Comparison of ENCODE assay signal across 8 mouse cellular contexts in genomic region chr11:103067457-103068001, GRCm38 (mm10). TPM values are rescaled to one million over a fixed set of nuclear protein-coding genes. Genes with fewer than 3 reads are reported as not detected.
A peak's percentile ranks its signal among the peaks of the same experiment; 100 is the strongest.
DNase-seq lines count a peak whose midpoint lies in the region.
"Had no signal": no experiment of that assay in that cellular context is flagged by ENCODE, and none has a peak within 500 bp of the region (broad histone marks: within the 10 kb centered on the region; RNA-seq: fewer than 3 reads in every experiment).

No protein-coding gene starts in this region.

- H3K4me3 ChIP-seq in midbrain, embryonic 10.5 days = no peak overlapping the region

- H3K36me3 ChIP-seq in midbrain, embryonic 10.5 days = peaks cover 86% of the 10 kb centered on the region

- no peaks in the 10 kb centered on the region for H3K27me3 ChIP-seq in midbrain, embryonic 10.5 days (ENCODE audit: low read depth, poor library complexity, severe bottlenecking)

- H3K4me1 ChIP-seq in midbrain, embryonic 10.5 days = no peaks in the 10 kb centered on the region

- peak; percentile 22 for DNase-seq in ovary, postnatal 14 days (ENCODE audit: low spot score)
- DNase-seq in ovary, adult 18-20 months (ENCODE audit: low spot score) = no peak
- DNase-seq in gastrocnemius, adult 18-20 months (ENCODE audit: low spot score) = peak; percentile 91
- DNase-seq in kidney, adult 9 months = peak; percentile 24
- DNase-seq in testis, postnatal 14 days (ENCODE audit: low spot score) = peak; percentile 50
- DNase-seq in spleen, adult 12 weeks (ENCODE audit: low spot score) = no peak
- DNase-seq in midbrain, embryonic 10.5 days (ENCODE audit: low spot score) = no peak
- DNase-seq: left cerebral cortex, postnatal 4 days had no signal

- no peaks in the 10 kb centered on the region for H3K9me3 ChIP-seq in midbrain, embryonic 10.5 days (replicated peaks)

- no peak overlapping the region for H3K27ac ChIP-seq in midbrain, embryonic 10.5 days (replicated peaks)

- WGBS in midbrain, embryonic 10.5 days = 85% methylated on average over 8 of the region's 8 CpGs

RNA-seq across cellular contexts. Expression of gene Plcd3, which starts 33.9 kb away (rescaled TPM):
- total RNA-seq in gastrocnemius, adult 18-20 months (2021) = 1 to 10 TPM; 6.9 to 9.4 TPM
- 1.4 TPM in 2 replicates for polyA plus RNA-seq in midbrain, embryonic 10.5 days (2016; fragmentation: Nextera tagmentation; extraction: Ambion mirVana)

RNA-seq across cellular contexts. Expression of gene Acbd4, which starts 34.0 kb away (rescaled TPM):
- 10 to 100 TPM; 36.1 to 38.9 TPM for total RNA-seq in gastrocnemius, adult 18-20 months (2021)
- 10.7 and 12.5 TPM in 2 replicates for polyA plus RNA-seq in midbrain, embryonic 10.5 days (2016; fragmentation: Nextera tagmentation; extraction: Ambion mirVana)

RNA-seq across cellular contexts. Expression of gene Dcakd, which starts 39.4 kb away (rescaled TPM):
- 10 to 100 TPM; 15.2 to 20.3 TPM for total RNA-seq in gastrocnemius, adult 18-20 months (2021)
- polyA plus RNA-seq in midbrain, embryonic 10.5 days (2016; fragmentation: Nextera tagmentation; extraction: Ambion mirVana) = 265 and 287 TPM in 2 replicates

RNA-seq across cellular contexts. Expression of gene Nmt1, which starts 39.5 kb away (rescaled TPM):
- 10 to 100 TPM; 48.5 to 48.7 TPM for total RNA-seq in gastrocnemius, adult 18-20 months (2021)
- polyA plus RNA-seq in midbrain, embryonic 10.5 days (2016; fragmentation: Nextera tagmentation; extraction: Ambion mirVana) = 57.3 and 61.8 TPM in 2 replicates

RNA-seq across cellular contexts. Expression of gene Hexim1, which starts 48.5 kb away (rescaled TPM):
- 10 to 100 TPM; 23.3 to 23.6 TPM for total RNA-seq in gastrocnemius, adult 18-20 months (2021)
- polyA plus RNA-seq in midbrain, embryonic 10.5 days (2016; fragmentation: Nextera tagmentation; extraction: Ambion mirVana) = 2.3 and 2.7 TPM in 2 replicates

Comparison
In these comparisons a context has a peak if more than half of its experiments do, and no peak if none do; other contexts are left out.
1. DNase-seq: peak in ovary, postnatal 14 days (single experiment), gastrocnemius, adult 18-20 months (single experiment), kidney, adult 9 months (single experiment) and testis, postnatal 14 days (single experiment); none in ovary, adult 18-20 months (single experiment), spleen, adult 12 weeks (single experiment) and midbrain, embryonic 10.5 days (single experiment).